Mouse (Mus musculus) fibroblast of lung, adult 2 months (primary cell): ENCODE measurements around the gene Arl14ep.

Experiments used
- DNase-seq: peaks from one replicate; pipeline ENCODE4 v3.0.0-alpha.2; 2011; ENCODE audit warnings: low read depth

Gene Arl14ep

GRCm38 (mm10) chr2:106973959-106974639, at the start of gene Arl14ep:
TSS of gene Arl14ep (minus strand) at chr2:106974424.
- DNase-seq, result peak; percentile 62

- DNase-seq, result no peak
Measured at GRCm38 (mm10) chr2:107022713-107023112, 48.5 kb upstream of the Arl14ep start.

DNA sequence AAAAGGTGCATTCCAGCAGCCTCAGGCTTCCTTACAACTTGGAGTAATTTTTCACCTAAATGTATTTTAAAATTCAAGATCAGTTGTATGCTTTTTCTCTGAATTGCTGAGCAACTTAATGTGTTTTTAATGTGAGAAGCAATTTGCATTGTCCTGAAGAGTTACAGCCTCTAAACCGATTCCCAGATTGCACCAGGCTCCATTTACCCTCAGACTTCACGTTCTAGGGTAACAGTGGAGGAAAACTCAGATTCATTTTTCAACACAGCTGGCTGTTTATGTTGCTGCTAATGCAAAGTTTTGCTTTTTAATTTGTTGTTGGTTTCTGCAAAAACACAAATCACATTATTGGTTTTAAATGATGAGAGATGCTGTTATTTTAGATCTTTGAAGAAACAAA, 45.1 kb upstream of the Arl14ep start:
- no peak for DNase-seq

DNA sequence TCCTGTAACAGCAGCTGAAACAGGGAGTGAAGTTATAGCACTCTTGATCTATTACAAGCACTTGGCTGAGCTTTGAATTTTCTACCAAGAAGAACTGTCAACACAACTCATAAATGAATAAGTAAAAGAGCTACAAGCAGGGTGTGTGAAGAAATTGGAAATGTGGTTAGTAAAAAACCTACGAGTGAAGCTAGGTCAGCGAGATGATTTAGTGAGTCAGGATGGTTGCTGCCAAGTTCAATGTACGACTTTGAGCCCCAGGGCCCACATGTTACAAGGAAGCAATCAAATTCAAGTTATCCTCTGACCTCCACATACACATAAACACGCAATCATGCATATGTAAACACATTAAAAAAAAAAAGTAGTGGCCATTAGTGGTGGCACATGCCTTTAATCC, 38.9 kb upstream of the Arl14ep start:
- DNase-seq, result peak; percentile 46

- DNase-seq, result no peak
Measured at GRCm38 (mm10) chr2:107012318-107012717, 38.1 kb upstream of the Arl14ep start.

DNA sequence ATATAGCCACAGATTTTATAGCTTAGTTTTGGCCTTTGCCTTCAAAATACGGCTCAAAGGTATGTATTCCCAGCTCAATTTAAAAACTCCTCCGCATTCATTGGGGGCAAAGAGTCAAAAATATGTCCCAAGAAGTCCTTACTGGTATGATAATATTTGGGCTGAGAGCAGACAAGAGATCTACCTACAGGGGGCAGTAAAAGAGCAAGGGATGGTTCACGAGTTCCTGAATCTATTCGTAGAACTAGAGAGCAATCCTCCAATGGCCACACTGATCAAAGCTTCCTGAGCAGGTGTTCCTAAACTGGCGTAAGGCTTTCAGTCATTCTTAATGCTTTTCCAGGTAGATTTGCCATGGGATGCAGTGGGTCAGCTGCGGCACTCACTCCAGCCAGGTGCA, 35.9 kb upstream of the Arl14ep start:
- no peak for DNase-seq

- DNase-seq, result no peak
Measured at GRCm38 (mm10) chr2:107006378-107006777, 32.2 kb upstream of the Arl14ep start.

DNA sequence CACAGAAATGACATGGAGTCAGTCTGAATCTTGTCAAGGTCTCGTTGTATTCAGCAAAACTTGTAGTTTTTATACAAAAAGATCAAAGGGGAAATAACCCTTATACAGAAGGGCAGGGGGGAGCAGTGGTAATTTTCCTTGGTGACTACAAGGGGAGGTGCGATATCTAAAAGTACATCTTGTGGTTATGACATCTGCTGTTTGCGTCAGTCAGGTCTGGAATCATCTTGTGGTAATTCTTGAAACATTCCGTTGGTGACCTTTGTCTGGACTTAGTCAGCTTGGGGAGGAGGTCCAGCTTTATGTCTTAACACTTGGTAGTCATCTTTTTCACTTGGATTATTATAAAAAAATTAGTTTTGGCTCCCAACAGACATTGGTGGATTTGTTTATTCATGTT, 31.7 kb upstream of the Arl14ep start:
- DNase-seq, result peak; percentile 3

DNA sequence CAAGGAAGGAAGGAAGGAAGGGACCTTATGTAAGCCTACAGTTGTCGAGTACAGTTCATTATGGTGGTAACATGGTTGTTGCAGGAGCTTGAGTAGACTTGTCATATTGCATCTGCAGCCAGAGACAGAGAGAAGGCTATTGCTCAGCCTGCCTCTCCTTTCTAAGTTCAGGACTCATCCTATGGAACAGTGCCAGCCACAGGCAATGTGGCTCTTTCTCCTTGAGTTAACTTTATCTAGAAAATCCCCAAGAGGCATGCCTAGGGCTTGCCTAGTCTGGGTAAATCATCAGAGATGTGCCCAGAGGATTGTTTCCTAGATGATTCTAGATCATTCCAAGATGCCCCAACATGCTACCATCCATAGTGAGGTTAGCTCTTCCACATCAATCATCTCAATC, 17.0 kb upstream of the Arl14ep start:
- DNase-seq, result no peak

DNA sequence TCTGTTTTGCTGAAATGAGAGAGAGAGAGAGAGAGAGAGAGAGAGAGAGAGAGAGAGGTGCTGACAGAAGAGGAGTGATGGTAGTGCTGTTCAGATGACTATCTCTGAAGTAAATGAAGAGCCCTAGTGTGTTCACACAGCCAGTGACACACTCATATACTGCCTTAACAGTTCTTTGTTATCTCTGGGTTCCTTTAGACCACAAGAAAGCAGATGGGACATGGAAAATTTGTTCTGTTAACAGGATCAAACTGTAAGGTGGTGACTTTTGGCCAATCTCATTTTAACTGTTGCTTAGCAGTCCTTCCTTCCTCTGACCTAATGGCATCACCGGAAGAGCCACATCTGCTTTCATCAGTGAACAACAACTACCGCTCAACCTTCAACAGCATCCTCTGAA, 10.7 kb upstream of the Arl14ep start:
- DNase-seq, result no peak

- DNase-seq, result no peak
Measured at GRCm38 (mm10) chr2:106982503-106982902, 8.3 kb upstream of the Arl14ep start.

DNA sequence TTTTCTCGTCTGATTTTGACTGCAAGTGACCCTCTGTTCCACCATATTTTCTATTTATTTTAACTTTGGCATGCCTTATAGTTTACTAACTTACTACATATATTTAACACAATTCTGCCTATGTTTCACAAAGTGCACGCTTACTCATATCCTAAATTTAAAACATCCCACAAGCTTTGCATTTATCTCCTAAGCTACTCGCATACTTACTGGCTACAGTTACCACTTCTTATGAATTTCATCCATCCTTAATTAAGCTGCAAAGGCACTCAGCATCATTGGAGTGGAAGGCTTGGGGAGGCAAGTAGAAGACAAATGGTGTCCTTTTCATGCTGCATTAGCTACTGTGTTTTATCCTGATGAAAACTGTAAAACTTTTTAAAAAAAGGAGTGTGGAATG, 2.2 kb upstream of the Arl14ep start:
- no peak for DNase-seq

DNA sequence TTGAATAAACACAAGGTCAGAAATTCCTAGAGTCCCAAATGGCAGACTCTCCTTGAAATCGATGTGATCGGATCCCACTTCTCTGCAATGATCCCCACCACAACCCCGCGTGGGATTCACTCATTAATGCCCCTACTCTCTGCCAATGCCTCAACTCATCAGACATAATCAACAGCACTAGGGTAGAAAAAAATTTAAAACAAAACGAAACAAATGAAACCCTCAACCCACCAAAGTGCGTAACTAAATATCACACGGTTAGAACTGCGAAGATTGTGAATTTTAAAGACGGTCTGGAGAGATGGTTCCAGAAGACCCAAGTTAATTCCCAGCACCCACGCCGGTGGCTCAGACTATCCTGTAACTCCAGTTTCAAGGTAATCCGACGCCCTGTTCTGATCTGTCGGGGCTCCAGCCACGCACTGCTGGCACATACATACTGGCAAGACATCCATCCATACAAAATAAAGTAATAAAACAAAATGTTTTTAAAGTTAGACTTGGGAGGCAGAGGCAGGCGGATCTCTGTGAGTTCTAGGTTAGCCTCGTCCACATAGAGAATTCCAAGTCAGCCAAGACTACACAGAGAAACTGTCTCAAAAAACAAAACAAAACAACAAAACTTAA, 779 bp downstream of the Arl14ep start:
- no peak for DNase-seq

DNA sequence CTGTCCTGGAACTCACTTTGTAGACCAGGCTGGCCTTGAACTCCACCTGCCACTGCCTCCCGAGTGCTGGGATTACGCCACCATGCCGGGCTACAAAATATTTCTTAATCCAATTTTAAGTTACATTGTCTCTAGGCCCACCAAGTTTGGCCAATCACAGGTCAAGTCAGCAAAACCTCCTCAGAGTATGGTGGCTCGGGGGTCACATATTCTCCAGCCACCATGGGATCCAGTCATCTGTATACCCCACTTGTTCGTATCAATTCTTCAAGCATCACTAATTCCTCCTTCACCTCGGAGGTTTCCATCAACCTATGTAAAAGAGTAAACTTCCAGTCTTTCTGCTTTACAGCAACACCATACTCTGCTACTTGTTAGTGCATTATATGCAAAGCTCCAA, 1.4 kb downstream of the Arl14ep start:
- no peak for DNase-seq

GRCm38 (mm10) chr2:106970971-106971370, 3.3 kb downstream of the Arl14ep start:
- no peak for DNase-seq

- DNase-seq, result no peak
Measured at GRCm38 (mm10) chr2:106968320-106968719, 5.9 kb downstream of the Arl14ep start.

DNA sequence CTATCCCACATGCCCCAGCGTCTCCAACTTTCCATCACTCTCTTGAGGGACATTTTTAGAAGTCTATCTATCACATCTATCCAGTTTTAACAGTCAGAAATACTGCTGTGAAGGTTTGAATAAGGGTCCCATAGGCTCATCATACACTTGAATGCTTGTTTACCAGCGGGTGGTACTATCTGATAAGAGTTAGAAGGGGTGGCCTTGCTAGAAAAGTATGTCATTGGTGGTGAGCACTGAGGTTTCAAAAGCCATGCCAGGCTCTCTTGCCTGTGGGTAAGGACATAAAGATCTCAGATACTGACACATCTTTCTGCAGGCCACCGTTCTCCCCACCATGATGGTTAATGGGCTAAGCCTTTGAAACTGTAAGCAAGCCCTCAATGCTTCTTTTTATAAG, 10.7 kb downstream of the Arl14ep start:
- no peak for DNase-seq

DNA sequence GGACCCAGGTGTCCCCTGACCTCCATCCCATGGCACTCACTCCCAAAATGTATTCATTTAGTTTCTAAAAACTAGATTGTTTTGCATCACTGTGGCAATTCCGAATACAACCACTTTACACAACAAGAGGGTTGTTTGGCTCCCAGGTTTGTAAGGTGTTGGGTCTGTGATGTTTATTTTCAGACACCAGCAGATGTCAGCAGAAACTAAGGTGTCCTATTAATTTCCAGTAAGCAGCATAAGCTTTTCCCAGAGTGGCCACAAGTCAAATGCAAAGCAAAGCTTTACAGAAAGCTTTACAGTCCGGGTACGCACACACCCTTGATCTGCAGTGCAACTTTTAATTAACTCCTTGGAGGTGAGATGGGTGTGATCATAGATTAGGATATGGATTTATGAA, 12.6 kb downstream of the Arl14ep start:
- DNase-seq, result no peak

- DNase-seq, result no peak
Measured at GRCm38 (mm10) chr2:106961066-106961465, 13.2 kb downstream of the Arl14ep start.

- no peak for DNase-seq
Measured at GRCm38 (mm10) chr2:106960237-106960636, 14.0 kb downstream of the Arl14ep start.

- no peak for DNase-seq
Measured at GRCm38 (mm10) chr2:106959380-106959779, 14.8 kb downstream of the Arl14ep start.

- no peak for DNase-seq
Measured at GRCm38 (mm10) chr2:106958916-106959315, 15.3 kb downstream of the Arl14ep start.

- DNase-seq, result no peak
Measured at GRCm38 (mm10) chr2:106956146-106956545, 18.1 kb downstream of the Arl14ep start.

DNA sequence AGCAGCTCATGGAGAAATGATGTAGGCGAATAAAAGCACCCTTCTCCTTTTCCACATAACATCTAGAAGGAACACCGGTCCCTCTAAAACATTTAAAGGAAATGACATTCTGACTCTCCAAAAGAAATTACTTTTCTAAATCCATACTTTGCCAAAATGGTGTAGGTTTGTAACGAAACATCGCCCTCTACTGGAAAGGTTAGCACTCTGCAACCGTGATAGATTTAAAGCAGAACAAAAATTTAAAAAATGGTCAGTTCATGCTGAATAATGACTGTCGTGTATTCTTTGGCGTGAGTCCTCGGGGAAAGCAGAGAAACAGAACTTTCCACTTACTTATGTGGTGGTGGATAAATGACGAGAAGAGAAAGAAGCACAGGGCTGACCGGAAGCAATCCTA, 18.6 kb downstream of the Arl14ep start:
- peak; percentile 36 for DNase-seq
